Mouse (Mus musculus) small intestine, adult 10 weeks (tissue): Measurements from ENCODE around the gene Gm30737. TPM values are rescaled to one million over a fixed set of nuclear protein-coding genes. Genes with fewer than 3 reads are reported as not detected.

Experiments
- polyA plus RNA-seq: library from polyadenylated mRNA; stranded (reverse); fragments of 350-450 nt; fragmentation: Illumina TruSeq; extraction: RNeasy Lipid Tissue Mini Kit (QIAGEN cat#74804); gene quantifications from one replicate; pipeline ENCODE4 v1.2.3, GENCODE M21; 2014; ENCODE audit warnings: low replicate concordance

The Gm30737 gene
- polyA plus RNA-seq = not detected

DNA sequence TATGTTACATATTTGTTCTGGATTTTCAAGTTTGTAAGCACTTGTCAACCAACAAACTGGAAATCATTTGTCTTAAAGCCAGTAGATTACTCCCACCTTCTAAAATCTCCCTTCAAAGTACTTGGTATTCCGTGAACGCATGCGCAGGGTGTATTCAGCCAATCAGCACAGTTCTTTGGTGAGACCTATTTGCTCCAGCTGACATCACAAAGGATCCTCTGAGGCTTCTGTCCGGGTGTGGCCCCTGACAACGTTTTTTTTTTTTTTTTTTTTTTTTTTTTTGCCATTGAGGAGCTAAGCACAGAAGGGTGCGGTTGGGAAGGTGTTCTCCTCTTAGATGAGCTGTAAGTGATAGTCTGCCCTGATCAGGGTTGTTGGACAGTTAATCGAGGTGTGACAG lies at the start of gene Gm30737:
Gene Gm30737, plus strand, starts transcription at position 301 of the 400 bp plus-strand sequence.

